Mouse (Mus musculus) heart, postnatal 0 days (tissue): ENCODE data around the gene Rilp.

Source experiments
- CTCF ChIP-seq: IDR thresholded peaks from 2 replicates; pipeline ENCODE4 v1.5.1; 2016; ENCODE audit warnings: antibody characterized with exemption, control low read depth, low read depth
- EP300 ChIP-seq: IDR thresholded peaks from 2 replicates; pipeline ENCODE4 v1.6.1; 2016; ENCODE audit warnings: antibody characterized with exemption, low read depth

GRCm38 (mm10) chr11:75512301-75513018 lies 2.6 kb downstream of the Rilp start:
- TF ChIP-seq CTCF (no peak), EP300 (no peak)
